Mouse (Mus musculus): ENCODE measurements around the gene Urad. TPM values are rescaled to one million over a fixed set of nuclear protein-coding genes. Genes with fewer than 3 reads are reported as not detected.

The Urad gene
- polyA plus RNA-seq, 1 experiment: not detected

DNA sequence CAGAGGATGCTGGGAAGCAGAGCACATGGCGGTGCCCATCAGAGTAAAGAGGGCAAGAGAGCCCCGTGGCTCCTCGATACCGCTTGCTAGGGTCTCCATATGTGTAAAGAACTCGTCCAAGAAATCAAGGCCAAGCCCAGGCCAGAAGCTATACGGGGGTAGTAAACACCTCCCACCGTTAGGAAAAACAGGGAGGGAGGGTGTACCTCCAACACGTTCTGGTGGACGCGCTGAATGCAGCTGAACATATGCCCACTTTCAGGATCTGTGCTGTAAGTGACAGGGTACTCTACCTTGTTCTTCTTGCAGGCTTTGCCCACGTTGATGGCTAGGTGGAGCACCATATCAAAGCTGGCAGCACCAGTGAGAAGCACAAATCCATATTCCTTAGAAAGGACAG lies 3.7 kb upstream of the Urad start:
- DNase-seq (ENCODE audit: low spot score): no peak

DNA sequence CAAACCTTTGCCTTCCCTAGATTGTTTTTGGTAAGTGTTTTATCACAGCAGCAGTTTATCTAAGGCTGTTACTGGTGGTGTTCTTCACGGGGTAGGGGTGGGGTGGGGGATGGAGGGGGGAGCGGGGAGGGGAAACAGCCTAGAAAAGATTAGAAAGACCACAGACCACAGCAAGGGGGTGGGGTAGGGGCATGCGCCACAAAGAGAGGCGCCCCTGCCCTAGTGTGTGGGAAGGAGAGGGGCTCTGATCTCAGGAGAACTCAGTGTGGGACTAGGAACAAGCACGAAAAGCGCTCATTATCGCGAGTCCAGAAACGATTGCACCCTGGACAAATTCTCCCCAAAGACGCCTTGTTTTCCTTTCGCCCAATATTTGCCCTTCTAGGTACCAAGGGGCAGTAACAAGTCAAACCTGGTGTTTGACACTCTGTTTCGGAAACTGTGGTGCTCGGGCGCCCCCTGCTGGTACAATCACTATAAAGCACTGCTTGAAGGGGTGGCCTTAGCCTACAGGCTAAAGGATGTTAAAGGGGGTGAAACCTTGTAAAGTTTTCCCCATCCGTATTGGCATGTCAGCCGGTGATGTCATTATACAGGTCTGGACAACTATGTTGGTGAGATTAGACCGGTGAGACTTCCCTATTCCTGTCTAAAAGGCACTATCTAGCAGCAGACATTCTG lies 1.1 kb upstream of the Urad start:
- DNase-seq (ENCODE audit: low spot score): peak; percentile 55

- no peak for DNase-seq (ENCODE audit: low spot score)
These were observed 2.6 kb downstream of the Urad start for GRCm38 (mm10) chr5:147319653-147320052.

- no peak for DNase-seq (ENCODE audit: low spot score)
These were observed 4.2 kb downstream of the Urad start for GRCm38 (mm10) chr5:147317991-147318390.

DNA sequence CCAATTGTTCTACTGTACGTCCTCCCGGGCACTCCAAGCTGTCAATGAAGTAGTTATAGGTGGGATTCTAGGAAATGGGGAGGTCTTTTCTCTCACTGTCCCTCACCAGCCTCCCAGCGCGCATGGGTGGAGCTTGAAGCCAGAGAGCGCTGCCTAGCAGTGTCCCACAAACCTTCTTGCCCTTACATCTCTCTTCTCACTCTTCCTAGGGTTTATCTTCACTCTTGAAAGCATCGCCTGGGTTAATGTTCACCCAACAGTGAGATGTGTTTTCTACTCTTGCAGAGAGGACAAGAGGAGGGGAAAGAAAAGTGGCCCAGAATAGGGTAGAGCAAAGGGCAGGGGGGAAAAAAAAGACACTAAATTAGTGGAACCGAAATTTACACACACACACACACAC lies 4.9 kb downstream of the Urad start:
- no peak for DNase-seq (ENCODE audit: low spot score)

DNA sequence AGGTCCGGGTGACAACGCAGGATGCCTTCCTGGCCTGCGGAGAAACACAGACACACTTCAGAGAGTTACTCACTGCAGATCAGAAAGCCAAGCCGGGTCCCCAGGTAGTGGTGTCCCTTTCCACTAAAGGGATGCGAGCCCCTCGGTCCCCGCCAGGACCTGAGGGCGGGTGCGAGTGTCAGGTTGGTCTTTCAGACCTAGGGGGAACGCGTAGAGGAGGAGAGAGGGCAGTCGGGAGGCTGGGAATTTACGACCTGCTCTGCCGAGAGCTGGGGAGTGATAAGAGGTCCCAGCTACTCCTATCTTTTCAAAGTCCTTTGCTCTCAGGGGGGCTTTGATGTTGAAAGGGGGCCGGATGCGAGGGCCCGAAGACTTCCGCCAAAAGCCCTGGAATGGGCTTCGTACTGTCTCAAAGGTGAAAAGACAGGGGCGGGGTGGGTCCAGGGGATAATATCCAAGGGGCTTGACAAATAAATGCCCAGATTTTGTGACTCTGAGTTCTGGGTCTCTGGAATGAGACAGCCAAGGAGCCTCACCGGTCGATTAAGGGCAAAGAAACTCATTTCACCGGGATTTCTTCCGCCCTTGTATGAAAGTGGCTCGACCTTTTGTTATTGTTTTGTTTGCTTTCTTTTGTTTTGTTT lies 6.7 kb downstream of the Urad start:
- DNase-seq (ENCODE audit: low spot score): no peak

DNA sequence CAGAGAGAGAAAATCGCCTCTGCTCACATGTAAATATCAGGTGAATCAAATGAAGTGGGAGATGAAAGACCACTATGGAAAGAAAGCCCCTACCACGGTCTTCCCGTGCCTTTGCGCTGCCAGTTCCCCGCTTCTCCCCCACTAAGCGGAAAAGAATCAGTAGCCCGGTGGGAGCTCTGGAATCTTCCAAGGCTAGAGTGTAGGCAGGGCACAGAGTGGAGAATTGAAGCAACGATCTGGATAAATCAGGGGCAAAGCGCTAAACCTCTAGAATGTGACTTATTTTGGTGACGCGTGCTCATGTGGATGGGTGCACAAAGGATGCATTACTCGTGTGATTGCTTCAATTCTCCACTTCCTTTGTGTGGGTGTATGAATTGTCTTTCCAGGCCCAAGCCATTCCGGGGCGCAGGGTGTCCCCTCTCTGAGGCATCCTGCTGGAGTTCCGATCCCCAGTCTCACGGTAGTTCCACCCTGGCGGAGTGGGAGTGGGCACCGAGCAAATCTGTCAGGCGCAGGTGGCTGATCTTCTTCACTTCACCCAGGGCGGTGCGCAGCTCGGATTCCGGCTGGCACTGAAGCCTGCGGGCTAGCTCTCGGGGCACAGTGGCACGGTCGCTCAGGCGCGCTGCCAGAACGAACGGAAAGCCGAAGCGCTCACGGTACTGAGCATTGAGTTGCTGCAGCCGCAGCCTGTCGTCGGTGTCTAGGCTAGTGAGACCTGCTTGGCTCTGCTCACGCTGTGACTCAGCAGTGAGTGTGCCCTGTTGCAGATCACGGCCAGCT lies 7.4 kb downstream of the Urad start:
- no peak for DNase-seq (ENCODE audit: low spot score)

GRCm38 (mm10) chr5:147312830-147313685 lies 9.2 kb downstream of the Urad start:
- DNase-seq (ENCODE audit: low spot score): no peak

- DNase-seq (ENCODE audit: low spot score): no peak
These were observed 12.5 kb downstream of the Urad start for GRCm38 (mm10) chr5:147309786-147310185.

DNA sequence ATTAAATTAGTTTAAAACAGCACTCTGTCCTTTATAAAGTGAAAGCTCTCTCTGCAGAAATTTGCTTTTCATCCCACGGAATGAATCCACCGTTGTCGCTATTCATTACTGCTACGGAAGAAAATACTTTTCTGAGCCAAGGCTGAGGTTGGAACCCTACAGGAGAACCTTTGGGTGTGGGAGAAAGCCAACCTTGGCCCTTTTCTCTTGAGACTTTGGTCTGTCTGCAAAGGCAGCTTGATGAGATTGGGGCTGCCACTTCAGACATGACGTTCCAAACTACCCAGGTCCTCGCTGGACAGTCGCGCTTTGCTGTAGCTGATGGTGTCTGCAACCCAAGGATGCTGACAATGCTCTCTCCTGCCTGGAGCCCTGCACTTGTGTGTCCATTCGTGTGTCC lies 13.8 kb downstream of the Urad start:
- DNase-seq (ENCODE audit: low spot score): no peak

DNA sequence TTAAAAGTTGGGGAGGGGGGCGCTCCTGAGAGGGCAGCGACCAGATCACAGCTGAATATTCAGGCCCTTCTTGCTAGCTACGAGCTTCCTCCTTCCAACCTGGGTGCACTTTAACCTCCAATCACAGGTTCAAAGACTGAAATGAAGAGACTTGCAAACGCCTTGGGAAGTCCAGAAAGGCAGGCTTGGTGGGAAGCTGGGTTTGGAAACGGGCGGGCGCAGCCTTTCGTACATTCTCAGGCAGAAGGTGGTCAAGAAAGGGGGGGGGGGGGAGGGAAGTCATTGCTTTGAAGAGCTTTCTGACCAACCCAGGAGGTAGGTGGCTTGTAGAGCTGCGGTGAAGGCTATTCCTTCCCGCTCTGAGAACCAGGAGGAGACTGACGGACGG lies 14.8 kb downstream of the Urad start:
- DNase-seq (ENCODE audit: low spot score): no peak

DNA sequence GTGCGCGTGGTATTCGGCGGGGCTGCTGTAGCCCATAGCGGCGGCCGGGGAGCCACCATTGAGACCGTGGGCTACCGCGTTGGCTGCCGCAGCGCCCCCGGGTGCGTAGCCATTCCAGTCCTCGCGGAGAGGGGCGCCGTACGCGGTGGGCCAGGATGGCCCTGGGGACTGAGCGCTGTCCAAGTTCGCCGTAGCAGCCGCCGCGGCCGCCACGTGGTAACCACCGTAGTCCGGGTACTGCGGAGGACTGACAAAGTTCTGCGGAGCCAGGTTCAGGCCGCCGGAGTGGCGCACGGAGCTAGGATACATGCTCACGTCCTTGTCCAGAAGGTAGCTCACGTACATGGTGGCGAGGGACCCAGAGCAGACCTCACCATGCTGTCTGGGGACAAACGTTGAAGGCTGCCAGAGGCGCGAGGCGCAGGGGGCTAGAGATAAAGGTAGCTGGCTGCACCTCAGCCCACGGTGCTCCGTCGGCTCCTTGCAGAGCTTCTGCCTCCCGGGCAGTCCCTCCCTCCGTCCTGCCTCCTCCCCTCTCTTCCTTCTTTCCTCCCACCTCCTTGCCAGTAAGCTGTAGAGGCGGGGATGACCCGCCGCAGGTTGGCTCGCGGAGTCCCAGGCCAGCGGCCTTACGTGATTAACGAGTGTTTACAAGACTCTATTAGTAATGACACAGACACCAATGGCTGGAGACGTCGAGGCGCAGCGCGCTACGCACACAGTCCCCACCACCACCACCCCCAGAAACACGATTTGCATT lies 15.4 kb downstream of the Urad start, which contains the start of gene Cdx2:
TSS of gene Cdx2 (minus strand) at position 633 of the 760 bp plus-strand sequence.
- DNase-seq (ENCODE audit: low spot score): no peak

GRCm38 (mm10) chr5:147305856-147306637 lies 16.2 kb downstream of the Urad start:
- no peak for DNase-seq (ENCODE audit: low spot score)

DNA sequence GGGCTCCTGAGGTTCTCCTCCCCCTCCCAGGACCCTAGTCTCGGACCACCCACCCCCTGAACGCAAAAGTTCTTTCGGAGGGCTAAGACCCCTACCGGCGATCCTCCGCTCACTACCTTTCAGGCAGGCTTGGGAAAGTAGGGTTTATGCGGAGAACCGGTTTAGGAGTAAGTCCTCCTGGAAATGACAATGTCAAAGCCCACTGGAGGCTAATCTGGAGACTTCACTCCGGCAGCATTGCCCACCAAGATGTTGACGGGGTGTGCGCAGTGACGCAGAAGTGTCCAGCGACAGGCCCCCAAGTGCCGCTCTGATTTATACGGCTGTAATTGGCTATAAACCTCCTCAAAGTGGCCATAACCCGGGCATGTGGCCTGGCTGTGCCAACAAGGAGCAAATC lies 17.1 kb downstream of the Urad start:
- no peak for DNase-seq (ENCODE audit: low spot score)

GRCm38 (mm10) chr5:147304276-147305155 lies 17.7 kb downstream of the Urad start:
- DNase-seq (ENCODE audit: low spot score): no peak

DNA sequence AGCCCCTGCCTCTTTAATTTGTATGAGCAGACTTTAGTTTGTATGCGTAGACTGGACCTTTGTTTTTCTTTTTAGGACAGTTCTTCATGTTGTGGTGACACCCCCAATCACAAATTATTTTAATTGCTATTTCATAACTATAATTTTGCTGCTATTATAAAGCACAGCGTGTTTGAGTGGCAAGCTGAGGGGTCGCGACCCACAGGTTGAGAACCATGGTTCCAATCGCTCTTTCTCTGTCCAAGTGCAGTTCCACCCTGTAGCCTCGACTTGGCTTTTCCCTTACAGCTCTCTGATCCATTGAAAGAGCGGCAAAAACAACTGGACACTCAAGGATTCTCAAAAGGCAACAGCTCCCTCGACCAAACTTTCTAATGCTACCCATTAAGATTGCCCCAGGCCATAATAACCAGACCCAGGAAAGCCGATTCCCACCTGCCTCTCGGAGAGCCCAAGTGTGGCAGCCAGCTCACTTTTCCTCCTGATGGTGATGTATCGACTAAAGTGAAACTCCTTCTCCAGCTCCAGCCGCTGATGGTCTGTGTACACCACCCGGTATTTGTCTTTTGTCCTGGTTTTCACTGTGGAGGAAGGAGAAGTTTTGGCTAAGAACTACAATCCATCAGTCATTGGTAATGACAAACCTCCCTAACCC lies 19.4 kb downstream of the Urad start:
- no peak for DNase-seq (ENCODE audit: low spot score)

GRCm38 (mm10) chr5:147302141-147302540 lies 20.1 kb downstream of the Urad start:
- DNase-seq (ENCODE audit: low spot score): no peak

GRCm38 (mm10) chr5:147301781-147302070 lies 20.5 kb downstream of the Urad start:
- no peak for DNase-seq (ENCODE audit: low spot score)
